Mouse (Mus musculus): ENCODE data around the gene Kcnj6. TPM values are rescaled to one million over a fixed set of nuclear protein-coding genes. Genes with fewer than 3 reads are reported as not detected.

The Kcnj6 gene
- polyA plus RNA-seq, 1 experiment from 2014 or later = not detected

DNA sequence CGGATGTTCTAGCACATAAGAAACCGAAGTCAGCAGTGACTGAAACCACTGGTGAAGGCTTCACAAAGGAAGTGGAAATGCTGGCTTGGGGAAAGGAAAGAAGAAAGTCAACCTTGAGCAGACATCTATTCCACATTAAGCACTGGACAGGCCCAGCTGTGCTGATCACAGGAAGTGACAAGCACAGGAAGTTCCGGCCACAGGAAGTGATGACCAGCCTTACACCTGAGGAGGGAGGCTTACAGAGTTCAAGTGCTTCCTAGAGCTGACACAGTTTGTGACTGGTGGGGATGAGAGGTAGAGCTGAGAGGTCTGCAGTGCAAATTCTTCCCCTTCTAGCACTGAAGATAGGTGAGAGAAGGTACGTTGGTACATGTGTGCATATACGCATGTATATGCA is 151.5 kb downstream of the Kcnj6 start:
- no peaks in the 10 kb centered on the region for H3K4me1 ChIP-seq (replicated peaks; ENCODE audit: control insufficient read depth, insufficient read depth, low read length)
- no peak overlapping the region for H3K4me2 ChIP-seq (ENCODE audit: low read depth, low read length)
- H3K4me3 ChIP-seq (ENCODE audit: low read length) = no peak overlapping the region
- no peaks in the 10 kb centered on the region for H3K27me3 ChIP-seq (ENCODE audit: control insufficient read depth, insufficient read depth, low read depth, low read length)
- WGBS = 88% methylated on average over 5 of the region's 5 CpGs
- no peaks in the 10 kb centered on the region for H3K36me3 ChIP-seq (ENCODE audit: control insufficient read depth, insufficient read depth, low read length)
- H3K9ac ChIP-seq (ENCODE audit: low read length) = no peak overlapping the region
- no peak for ATAC-seq (ENCODE audit: low read depth)
- H3K27ac ChIP-seq (ENCODE audit: low read length) = no peak overlapping the region
- no peaks in the 10 kb centered on the region for H3K9me3 ChIP-seq (ENCODE audit: control insufficient read depth, low read length)

DNA sequence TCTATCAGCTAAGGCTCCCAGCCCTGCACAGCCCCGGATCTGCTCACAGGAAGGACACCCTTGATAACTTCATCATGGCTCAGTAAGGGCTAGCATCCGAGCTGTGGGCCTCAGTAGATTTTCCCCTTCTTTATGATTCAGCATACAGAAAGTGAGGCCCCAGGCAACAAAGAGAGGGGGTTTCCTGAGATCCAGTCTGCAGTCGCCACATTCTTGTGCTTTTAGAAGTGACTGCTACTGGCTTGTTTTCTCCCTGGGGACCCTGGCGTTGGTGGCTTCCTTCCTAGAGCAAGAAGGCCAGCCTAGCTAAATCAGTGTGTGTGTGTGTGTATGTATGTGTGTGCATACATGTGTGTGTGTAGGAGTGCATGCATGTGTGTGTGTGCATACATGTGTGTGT is 152.7 kb downstream of the Kcnj6 start:
- 58% methylated on average over 4 of the region's 4 CpGs for WGBS
- no peak for ATAC-seq (ENCODE audit: low read depth)

DNA sequence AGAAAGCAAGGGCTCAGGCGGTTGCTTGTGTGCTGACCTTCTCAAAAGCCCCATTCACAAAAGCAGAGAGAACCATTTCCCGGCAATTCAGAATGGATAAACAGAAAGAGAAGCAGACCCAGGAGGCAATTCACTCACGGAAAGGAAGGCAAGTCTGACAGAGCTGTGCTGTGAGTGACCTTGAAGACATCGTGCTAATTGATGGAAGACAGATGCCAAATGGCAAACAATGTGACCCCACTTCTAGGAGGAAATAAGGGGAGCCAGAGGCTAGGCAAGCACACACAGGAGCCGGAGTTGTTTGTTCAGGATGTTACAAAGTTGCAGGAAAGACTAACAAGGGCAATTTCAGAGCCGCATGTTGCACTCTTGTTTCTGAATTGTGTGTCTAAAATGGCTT is 158.1 kb downstream of the Kcnj6 start:
- 15% methylated on average over 6 of the region's 6 CpGs for WGBS
- Histone ChIP-seq H3K27me3 (ENCODE audit: control insufficient read depth, insufficient read depth, low read depth, low read length) (no peaks in the 10 kb centered on the region), H3K9ac (ENCODE audit: low read length) (no peak overlapping the region), H3K9me3 (ENCODE audit: control insufficient read depth, low read length) (no peaks in the 10 kb centered on the region), H3K4me1 (replicated peaks; ENCODE audit: control insufficient read depth, insufficient read depth, low read length) (no peaks in the 10 kb centered on the region), H3K4me3 (ENCODE audit: low read length) (no peak overlapping the region), H3K36me3 (ENCODE audit: control insufficient read depth, insufficient read depth, low read length) (no peaks in the 10 kb centered on the region), H3K27ac (ENCODE audit: low read length) (no peak overlapping the region), H3K4me2 (ENCODE audit: low read depth, low read length) (no peak overlapping the region)
- ATAC-seq (ENCODE audit: low read depth) = peak; percentile 57; the same call in 1 of the 2 replicates

More for the DNA sequence above, 152.7 kb downstream of the Kcnj6 start:
- H3K4me1 ChIP-seq (replicated peaks; ENCODE audit: control insufficient read depth, insufficient read depth, low read length) = no peaks in the 10 kb centered on the region
- H3K27me3 ChIP-seq (ENCODE audit: control insufficient read depth, insufficient read depth, low read depth, low read length) = no peaks in the 10 kb centered on the region
- no peak overlapping the region for H3K27ac ChIP-seq (ENCODE audit: low read length)
- H3K36me3 ChIP-seq (ENCODE audit: control insufficient read depth, insufficient read depth, low read length) = no peaks in the 10 kb centered on the region
- H3K9ac ChIP-seq (ENCODE audit: low read length) = no peak overlapping the region
- H3K9me3 ChIP-seq (ENCODE audit: control insufficient read depth, low read length) = no peaks in the 10 kb centered on the region
- H3K4me3 ChIP-seq (ENCODE audit: low read length) = no peak overlapping the region
- H3K4me2 ChIP-seq (ENCODE audit: low read depth, low read length) = no peak overlapping the region

DNA sequence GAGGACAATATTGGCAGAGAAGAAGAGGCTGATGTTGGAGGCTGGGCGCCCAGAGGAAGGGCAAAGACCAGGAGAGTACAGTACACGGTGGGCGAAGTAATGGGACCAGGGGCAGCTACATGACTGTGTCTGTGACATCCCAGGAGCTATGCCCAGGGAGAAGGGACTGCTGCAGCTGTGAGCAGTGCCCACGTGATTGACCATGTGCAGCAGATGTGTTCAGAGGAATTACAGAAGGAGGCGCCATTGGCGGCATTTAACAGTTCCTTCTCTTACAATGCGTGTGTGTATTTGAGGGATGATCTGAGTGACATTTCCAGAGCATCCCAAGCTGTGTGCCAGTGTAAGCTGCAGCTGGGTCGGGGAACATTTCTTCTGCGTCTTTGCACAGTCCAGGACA is 159.6 kb downstream of the Kcnj6 start:
- no peak for ATAC-seq (ENCODE audit: low read depth)
- Histone ChIP-seq H3K4me2 (ENCODE audit: low read depth, low read length) (no peak overlapping the region), H3K27me3 (ENCODE audit: control insufficient read depth, insufficient read depth, low read depth, low read length) (no peaks in the 10 kb centered on the region), H3K4me1 (replicated peaks; ENCODE audit: control insufficient read depth, insufficient read depth, low read length) (no peaks in the 10 kb centered on the region), H3K9me3 (ENCODE audit: control insufficient read depth, low read length) (no peaks in the 10 kb centered on the region), H3K4me3 (ENCODE audit: low read length) (no peak overlapping the region), H3K36me3 (ENCODE audit: control insufficient read depth, insufficient read depth, low read length) (no peaks in the 10 kb centered on the region), H3K9ac (ENCODE audit: low read length) (no peak overlapping the region), H3K27ac (ENCODE audit: low read length) (no peak overlapping the region)
- WGBS = 70% methylated on average over 9 of the region's 9 CpGs

DNA sequence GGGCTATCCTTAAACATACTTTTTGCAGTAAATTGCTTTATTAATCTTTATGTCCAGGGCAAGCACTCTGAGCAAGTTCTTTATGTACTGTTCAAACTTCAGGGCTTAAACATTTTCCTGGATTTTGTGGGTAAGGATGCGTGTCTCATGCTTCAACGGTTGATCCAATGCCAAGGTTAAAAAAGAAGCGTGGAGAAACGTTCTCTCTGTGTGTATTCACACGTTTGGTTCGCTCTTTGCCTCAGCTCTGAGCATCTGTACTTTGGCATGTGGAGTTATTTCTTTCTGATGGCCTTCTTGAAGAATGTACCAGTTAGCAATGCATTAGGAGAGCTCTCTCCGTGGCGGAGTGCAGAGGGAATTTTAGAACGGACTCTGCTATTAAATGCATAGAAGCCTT is 163.0 kb downstream of the Kcnj6 start:
- ATAC-seq (ENCODE audit: low read depth) = no peak
- H3K4me3 ChIP-seq (ENCODE audit: low read length) = no peak overlapping the region
- H3K4me1 ChIP-seq (replicated peaks; ENCODE audit: control insufficient read depth, insufficient read depth, low read length) = no peaks in the 10 kb centered on the region
- H3K36me3 ChIP-seq (ENCODE audit: control insufficient read depth, insufficient read depth, low read length) = no peaks in the 10 kb centered on the region
- WGBS = 85% methylated on average over 9 of the region's 9 CpGs
- H3K27me3 ChIP-seq (ENCODE audit: control insufficient read depth, insufficient read depth, low read depth, low read length) = no peaks in the 10 kb centered on the region
- H3K9me3 ChIP-seq (ENCODE audit: control insufficient read depth, low read length) = no peaks in the 10 kb centered on the region
- H3K9ac ChIP-seq (ENCODE audit: low read length) = no peak overlapping the region
- no peak overlapping the region for H3K27ac ChIP-seq (ENCODE audit: low read length)
- no peak overlapping the region for H3K4me2 ChIP-seq (ENCODE audit: low read depth, low read length)

DNA sequence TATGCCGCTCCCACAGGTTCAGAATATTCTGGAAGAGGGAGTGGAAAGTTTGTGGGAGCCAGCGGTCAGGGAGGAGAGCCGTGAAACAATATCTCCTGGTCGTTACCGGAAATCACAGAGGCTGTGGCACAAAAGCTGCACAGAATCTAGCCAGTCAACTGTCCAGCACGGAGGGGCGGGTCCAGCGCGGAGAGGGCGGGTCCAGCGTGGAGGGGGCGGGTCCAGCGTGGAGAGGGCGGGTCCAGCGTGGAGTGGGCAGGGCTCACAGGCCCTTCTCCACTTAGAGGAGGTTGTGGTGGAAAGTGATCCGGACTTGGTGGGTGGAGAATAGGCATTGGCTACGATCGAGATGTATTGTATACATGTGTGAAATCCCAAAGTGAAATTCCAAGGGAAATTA is 169.3 kb downstream of the Kcnj6 start:
- Histone ChIP-seq H3K9me3 (ENCODE audit: control insufficient read depth, low read length) (no peaks in the 10 kb centered on the region), H3K9ac (ENCODE audit: low read length) (no peak overlapping the region), H3K4me1 (replicated peaks; ENCODE audit: control insufficient read depth, insufficient read depth, low read length) (peaks cover 9% of the 10 kb centered on the region), H3K36me3 (ENCODE audit: control insufficient read depth, insufficient read depth, low read length) (no peaks in the 10 kb centered on the region), H3K4me2 (ENCODE audit: low read depth, low read length) (no peak overlapping the region), H3K27me3 (ENCODE audit: control insufficient read depth, insufficient read depth, low read depth, low read length) (no peaks in the 10 kb centered on the region), H3K27ac (ENCODE audit: low read length) (no peak overlapping the region), H3K4me3 (ENCODE audit: low read length) (no peak overlapping the region)
- WGBS = 85% methylated on average over 18 of the region's 18 CpGs
- no peak for ATAC-seq (ENCODE audit: low read depth)

DNA sequence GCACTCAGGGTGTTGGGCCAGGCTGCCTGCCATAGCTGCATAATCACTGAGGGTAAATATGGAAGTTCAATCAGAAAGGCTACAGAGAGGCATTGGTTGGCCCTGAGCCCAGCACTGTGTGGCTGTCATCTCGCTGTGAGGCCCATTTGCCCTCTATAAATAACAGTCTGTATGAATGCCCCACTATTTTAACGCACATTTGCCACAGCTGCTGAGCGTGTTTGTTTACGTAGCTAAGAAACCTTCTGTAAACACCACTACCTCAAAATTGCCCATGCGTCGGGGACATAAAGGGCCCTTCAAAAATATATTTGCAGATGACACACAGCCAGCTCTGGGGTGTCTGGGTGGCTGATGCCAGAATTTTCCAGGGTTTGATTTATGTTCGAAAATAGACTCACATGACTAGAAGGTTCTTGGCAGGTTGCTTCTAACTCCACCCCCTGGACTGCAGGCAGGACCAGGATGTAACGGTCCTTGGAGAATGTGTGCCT is 170.4 kb downstream of the Kcnj6 start:
- 18% methylated on average over 8 of the region's 8 CpGs for WGBS
- no peak overlapping the region for H3K9ac ChIP-seq (ENCODE audit: low read length)
- peaks cover 9% of the 10 kb centered on the region for H3K4me1 ChIP-seq (replicated peaks; ENCODE audit: control insufficient read depth, insufficient read depth, low read length)
- H3K27ac ChIP-seq (ENCODE audit: low read length) = peak overlapping the region; percentile 31
- no peak overlapping the region for H3K4me3 ChIP-seq (ENCODE audit: low read length)
- no peak overlapping the region for H3K4me2 ChIP-seq (ENCODE audit: low read depth, low read length)
- no peaks in the 10 kb centered on the region for H3K27me3 ChIP-seq (ENCODE audit: control insufficient read depth, insufficient read depth, low read depth, low read length)
- peak; percentile 90 for ATAC-seq (ENCODE audit: low read depth)
- H3K36me3 ChIP-seq (ENCODE audit: control insufficient read depth, insufficient read depth, low read length) = no peaks in the 10 kb centered on the region
- no peaks in the 10 kb centered on the region for H3K9me3 ChIP-seq (ENCODE audit: control insufficient read depth, low read length)

DNA sequence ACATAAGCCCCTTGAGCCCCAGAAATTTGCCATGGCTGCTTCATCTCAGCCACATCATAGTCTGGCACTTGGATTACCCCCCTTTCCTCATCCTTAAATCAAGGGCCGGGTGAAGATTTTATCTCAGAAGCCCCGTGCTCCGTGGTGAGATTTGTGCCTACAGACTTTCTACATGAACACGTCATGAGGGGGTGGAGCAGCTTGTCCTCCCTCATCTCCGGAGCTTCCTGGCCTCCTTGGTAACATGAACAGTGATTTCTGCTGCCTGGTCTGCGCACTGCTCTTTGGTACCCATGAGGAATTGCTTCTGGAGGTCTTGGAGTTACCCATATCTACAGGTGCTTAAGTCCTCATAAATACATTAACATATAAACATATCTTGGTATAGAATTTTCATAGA is 172.2 kb downstream of the Kcnj6 start:
- H3K4me3 ChIP-seq (ENCODE audit: low read length) = no peak overlapping the region
- no peak for ATAC-seq (ENCODE audit: low read depth)
- H3K4me1 ChIP-seq (replicated peaks; ENCODE audit: control insufficient read depth, insufficient read depth, low read length) = peaks cover 9% of the 10 kb centered on the region
- no peaks in the 10 kb centered on the region for H3K27me3 ChIP-seq (ENCODE audit: control insufficient read depth, insufficient read depth, low read depth, low read length)
- H3K9ac ChIP-seq (ENCODE audit: low read length) = no peak overlapping the region
- no peak overlapping the region for H3K27ac ChIP-seq (ENCODE audit: low read length)
- H3K36me3 ChIP-seq (ENCODE audit: control insufficient read depth, insufficient read depth, low read length) = no peaks in the 10 kb centered on the region
- H3K9me3 ChIP-seq (ENCODE audit: control insufficient read depth, low read length) = no peaks in the 10 kb centered on the region
- H3K4me2 ChIP-seq (ENCODE audit: low read depth, low read length) = no peak overlapping the region
- 69% methylated on average over 6 of the region's 6 CpGs for WGBS

DNA sequence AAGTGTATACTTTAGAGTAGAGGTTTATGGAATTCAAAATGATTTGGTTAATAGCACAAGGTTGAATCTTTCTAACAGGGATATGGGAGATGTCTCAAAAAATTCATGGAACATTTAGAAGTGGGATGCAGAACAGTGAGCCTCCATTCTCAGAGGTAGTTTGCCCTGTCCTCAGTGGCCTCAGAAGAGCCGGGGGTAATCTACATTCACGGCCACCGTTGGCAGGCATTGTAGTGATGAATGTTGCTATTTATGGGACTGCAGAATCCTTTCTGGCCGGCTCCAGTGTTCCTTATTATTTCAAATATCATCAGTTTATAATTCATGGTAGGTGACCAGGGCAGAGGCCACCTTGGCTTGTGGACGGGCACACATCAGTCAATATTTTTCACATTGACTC is 174.9 kb downstream of the Kcnj6 start:
- no peaks in the 10 kb centered on the region for H3K36me3 ChIP-seq (ENCODE audit: control insufficient read depth, insufficient read depth, low read length)
- WGBS = 58% methylated on average over 5 of the region's 5 CpGs
- no peak overlapping the region for H3K4me2 ChIP-seq (ENCODE audit: low read depth, low read length)
- peaks cover 8% of the 10 kb centered on the region for H3K4me1 ChIP-seq (replicated peaks; ENCODE audit: control insufficient read depth, insufficient read depth, low read length)
- H3K27ac ChIP-seq (ENCODE audit: low read length) = no peak overlapping the region
- H3K9me3 ChIP-seq (ENCODE audit: control insufficient read depth, low read length) = no peaks in the 10 kb centered on the region
- no peak overlapping the region for H3K4me3 ChIP-seq (ENCODE audit: low read length)
- no peak for ATAC-seq (ENCODE audit: low read depth)
- H3K27me3 ChIP-seq (ENCODE audit: control insufficient read depth, insufficient read depth, low read depth, low read length) = no peaks in the 10 kb centered on the region
- no peak overlapping the region for H3K9ac ChIP-seq (ENCODE audit: low read length)

DNA sequence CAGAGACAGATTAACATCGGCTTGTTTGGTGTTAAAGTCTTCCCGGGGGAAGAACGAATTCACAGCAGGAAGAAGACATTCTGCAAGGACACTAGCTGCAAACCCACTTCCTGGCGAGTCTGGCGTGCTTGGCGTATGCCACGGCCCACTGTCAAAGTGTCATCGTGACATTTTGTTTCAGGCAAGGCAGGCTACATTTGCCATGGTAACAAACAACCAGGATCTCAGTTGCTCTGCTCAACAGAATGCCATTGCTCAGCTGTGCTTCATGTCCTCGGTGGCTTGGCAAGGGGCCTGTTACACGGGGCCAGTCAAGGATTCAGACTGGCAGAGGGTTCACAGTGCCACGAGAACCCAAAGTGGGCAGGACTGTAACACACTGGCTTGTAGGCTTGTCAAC is 175.9 kb downstream of the Kcnj6 start:
- no peak for ATAC-seq (ENCODE audit: low read depth)
- H3K4me3 ChIP-seq (ENCODE audit: low read length) = no peak overlapping the region
- no peaks in the 10 kb centered on the region; the same call in 1 of the 2 replicates for H3K4me1 ChIP-seq (replicated peaks; ENCODE audit: control insufficient read depth, insufficient read depth, low read length)
- H3K4me2 ChIP-seq (ENCODE audit: low read depth, low read length) = no peak overlapping the region
- 79% methylated on average over 11 of the region's 11 CpGs for WGBS
- no peaks in the 10 kb centered on the region for H3K36me3 ChIP-seq (ENCODE audit: control insufficient read depth, insufficient read depth, low read length)
- no peaks in the 10 kb centered on the region for H3K9me3 ChIP-seq (ENCODE audit: control insufficient read depth, low read length)
- H3K27me3 ChIP-seq (ENCODE audit: control insufficient read depth, insufficient read depth, low read depth, low read length) = no peaks in the 10 kb centered on the region
- no peak overlapping the region for H3K9ac ChIP-seq (ENCODE audit: low read length)
- H3K27ac ChIP-seq (ENCODE audit: low read length) = no peak overlapping the region

Data from lung, embryonic 16.5 days (tissue).